Mouse (Mus musculus) embryonic facial prominence, embryonic 14.5 days (tissue): Measurements from ENCODE around the gene Lrrc25. TPM values are rescaled to one million over a fixed set of nuclear protein-coding genes. Genes with fewer than 3 reads are reported as not detected.

Experiments
- ATAC-seq: fragments of 200-750 bp; cut with Nextera tagmentation; 2 replicates; pipeline ENCODE4 v1.8.0; 2017; ENCODE audit warnings: low read depth, moderate number of reproducible peaks, moderate TSS enrichment
- DNase-seq: peaks from one replicate; pipeline ENCODE4 v3.0.0-alpha.2; 2015; ENCODE audit warnings: low spot score
- H3K27ac ChIP-seq: fragments of 300-500 bp; sonication (generic); replicated peaks from 2 replicates; pipeline ENCODE4 v1.5.1; 2014; ENCODE audit warnings: low read depth, mild to moderate bottlenecking, low read length, moderate library complexity
- H3K27me3 ChIP-seq: fragments of 300-500 bp; sonication (generic); replicated peaks from 2 replicates; pipeline ENCODE4 v1.6.1; 2014; ENCODE audit warnings: low read length; ENCODE audit not compliant: control insufficient read depth, insufficient read depth
- H3K36me3 ChIP-seq: fragments of 300-500 bp; sonication (generic); 2 replicates; pipeline ENCODE4 v1.6.1; 2014; ENCODE audit warnings: low read length, mixed read lengths; ENCODE audit not compliant: control insufficient read depth, insufficient read depth
- H3K4me1 ChIP-seq: fragments of 300-500 bp; sonication (generic); 2 replicates; pipeline ENCODE4 v1.6.1; 2014; ENCODE audit warnings: antibody characterized with exemption, low read length; ENCODE audit not compliant: control insufficient read depth, insufficient read depth
- H3K4me2 ChIP-seq: fragments of 300-500 bp; sonication (generic); 2 replicates; pipeline ENCODE4 v1.6.1; 2014; ENCODE audit warnings: low read depth, mild to moderate bottlenecking, low read length, moderate library complexity, mixed read lengths
- H3K4me3 ChIP-seq: fragments of 300-500 bp; sonication (generic); 2 replicates; pipeline ENCODE4 v1.5.1; 2014; ENCODE audit warnings: low read depth, mild to moderate bottlenecking, low read length
- H3K9ac ChIP-seq: fragments of 300-500 bp; sonication (generic); 2 replicates; pipeline ENCODE4 v1.6.1; 2014; ENCODE audit warnings: low read depth, mild to moderate bottlenecking, low read length, moderate library complexity, mixed read lengths
- H3K9me3 ChIP-seq: fragments of 300-500 bp; sonication (generic); 2 replicates; pipeline ENCODE4 v1.6.1; 2016; ENCODE audit warnings: low read length; ENCODE audit not compliant: control insufficient read depth
- WGBS: fragments of 180-500 bp; shearing (Covaris S2); extraction: QIAGEN DNeasy Blood & Tissue Kit; methylation state at CpG from one replicate; pipeline ENCODE4 v1.1.7; 2014; 5-methylcytosine and 5-hydroxymethylcytosine counted together
- polyA plus RNA-seq: library from polyadenylated mRNA; unstranded; fragments of >200 nt; fragmentation: Nextera tagmentation; extraction: Ambion mirVana; gene quantifications from 2 replicates; pipeline ENCODE4 v1.2.1, GENCODE M21; 2014

Gene Lrrc25
- polyA plus RNA-seq: 1.8 and 2.3 TPM in 2 replicates

GRCm38 (mm10) chr8:70615894-70616293, at the start of gene Lrrc25:
TSS of gene Lrrc25 (plus strand) at chr8:70616155.
- Histone ChIP-seq H3K4me2 (no peak within 1 kb of the TSS; the same call in 1 of the 2 replicates), H3K36me3 (no peaks in the 10 kb centered on the region), H3K27me3 (no peaks in the 10 kb centered on the region; the same call in 1 of the 2 replicates), H3K4me3 (no peak within 1 kb of the TSS), H3K4me1 (no peaks in the 10 kb centered on the region), H3K9ac (no peak within 1 kb of the TSS), H3K27ac (no peak within 1 kb of the TSS), H3K9me3 (no peaks in the 10 kb centered on the region)
- DNase-seq: no peak
- WGBS: 76% methylated on average over 3 of the region's 3 CpGs
- ATAC-seq: no peak

- ATAC-seq: peak; percentile 16; the same call in 1 of the 2 replicates
- Histone ChIP-seq H3K9ac (no peak overlapping the region), H3K4me3 (no peak overlapping the region), H3K27ac (no peak overlapping the region), H3K27me3 (no peaks in the 10 kb centered on the region), H3K9me3 (no peaks in the 10 kb centered on the region), H3K36me3 (peaks cover 15% of the 10 kb centered on the region; the same call in 1 of the 2 replicates), H3K4me1 (no peaks in the 10 kb centered on the region), H3K4me2 (no peak overlapping the region)
- no peak for DNase-seq
Measured at GRCm38 (mm10) chr8:70570360-70570759, 45.6 kb upstream of the Lrrc25 start.

GRCm38 (mm10) chr8:70570990-70571389, 45.0 kb upstream of the Lrrc25 start:
- Histone ChIP-seq H3K27ac (no peak overlapping the region), H3K9me3 (no peaks in the 10 kb centered on the region), H3K4me3 (no peak overlapping the region), H3K4me1 (no peaks in the 10 kb centered on the region), H3K9ac (no peak overlapping the region), H3K4me2 (no peak overlapping the region), H3K27me3 (no peaks in the 10 kb centered on the region), H3K36me3 (peaks cover 15% of the 10 kb centered on the region; the same call in 1 of the 2 replicates)
- ATAC-seq: no peak; the same call in 1 of the 2 replicates
- DNase-seq: no peak
- 78% methylated on average over 3 of the region's 6 CpGs for WGBS

GRCm38 (mm10) chr8:70574302-70574701, 41.7 kb upstream of the Lrrc25 start:
- no peak for ATAC-seq
- H3K36me3 ChIP-seq: peaks cover 27% of the 10 kb centered on the region

GRCm38 (mm10) chr8:70574915-70575314, 41.0 kb upstream of the Lrrc25 start:
- DNase-seq (no peak), ATAC-seq (no peak)
- H3K4me2 ChIP-seq: no peak overlapping the region
- peaks cover 29% of the 10 kb centered on the region for H3K36me3 ChIP-seq
- no peak overlapping the region for H3K27ac ChIP-seq
- H3K4me1 ChIP-seq: no peaks in the 10 kb centered on the region
- 90% methylated on average over 4 of the region's 4 CpGs for WGBS
- no peak overlapping the region for H3K9ac ChIP-seq
- no peaks in the 10 kb centered on the region for H3K9me3 ChIP-seq
- H3K27me3 ChIP-seq: no peaks in the 10 kb centered on the region
- H3K4me3 ChIP-seq: no peak overlapping the region

More at GRCm38 (mm10) chr8:70574302-70574701, 41.7 kb upstream of the Lrrc25 start:
- no peak overlapping the region for H3K4me2 ChIP-seq
- no peak overlapping the region for H3K9ac ChIP-seq
- no peak for DNase-seq
- no peaks in the 10 kb centered on the region for H3K27me3 ChIP-seq
- no peak overlapping the region for H3K4me3 ChIP-seq
- no peaks in the 10 kb centered on the region for H3K4me1 ChIP-seq
- no peaks in the 10 kb centered on the region for H3K9me3 ChIP-seq
- no peak overlapping the region for H3K27ac ChIP-seq

GRCm38 (mm10) chr8:70577207-70577606, 38.7 kb upstream of the Lrrc25 start:
- H3K36me3 ChIP-seq: peaks cover 52% of the 10 kb centered on the region
- H3K4me2 ChIP-seq: no peak overlapping the region
- 97% methylated on average over 3 of the region's 3 CpGs for WGBS
- DNase-seq: no peak
- no peaks in the 10 kb centered on the region for H3K9me3 ChIP-seq
- no peak overlapping the region for H3K27ac ChIP-seq
- no peak for ATAC-seq
- no peaks in the 10 kb centered on the region for H3K27me3 ChIP-seq
- H3K4me3 ChIP-seq: no peak overlapping the region
- no peaks in the 10 kb centered on the region for H3K4me1 ChIP-seq
- H3K9ac ChIP-seq: no peak overlapping the region

GRCm38 (mm10) chr8:70583476-70584387, 32.2 kb upstream of the Lrrc25 start:
- no peaks in the 10 kb centered on the region for H3K4me1 ChIP-seq
- 89% methylated on average over 18 of the region's 18 CpGs for WGBS
- no peak overlapping the region for H3K4me2 ChIP-seq
- H3K9ac ChIP-seq: no peak overlapping the region
- H3K27ac ChIP-seq: no peak overlapping the region
- DNase-seq (no peak), ATAC-seq (no peak)
- no peak overlapping the region for H3K4me3 ChIP-seq
- no peaks in the 10 kb centered on the region for H3K9me3 ChIP-seq
- H3K27me3 ChIP-seq: no peaks in the 10 kb centered on the region
- H3K36me3 ChIP-seq: peaks cover 93% of the 10 kb centered on the region

GRCm38 (mm10) chr8:70584606-70585257, 31.2 kb upstream of the Lrrc25 start:
- Histone ChIP-seq H3K27me3 (no peaks in the 10 kb centered on the region), H3K9me3 (no peaks in the 10 kb centered on the region), H3K27ac (no peak overlapping the region), H3K4me3 (no peak overlapping the region), H3K36me3 (peaks cover 96% of the 10 kb centered on the region), H3K9ac (no peak overlapping the region), H3K4me1 (no peaks in the 10 kb centered on the region), H3K4me2 (no peak overlapping the region)
- 88% methylated on average over 9 of the region's 9 CpGs for WGBS
- ATAC-seq (0 out of 2 replicates have a peak, but pooled peaks have one; percentile 8), DNase-seq (no peak)
